Mouse (Mus musculus): Measurements from ENCODE around the gene Rbm17. TPM values are rescaled to one million over a fixed set of nuclear protein-coding genes. Genes with fewer than 3 reads are reported as not detected.
A peak's percentile ranks its signal among the peaks of the same experiment; 100 is the strongest.

Gene Rbm17
- total RNA-seq, 2 experiments from 2014 or later, result 117 to 233 TPM

DNA sequence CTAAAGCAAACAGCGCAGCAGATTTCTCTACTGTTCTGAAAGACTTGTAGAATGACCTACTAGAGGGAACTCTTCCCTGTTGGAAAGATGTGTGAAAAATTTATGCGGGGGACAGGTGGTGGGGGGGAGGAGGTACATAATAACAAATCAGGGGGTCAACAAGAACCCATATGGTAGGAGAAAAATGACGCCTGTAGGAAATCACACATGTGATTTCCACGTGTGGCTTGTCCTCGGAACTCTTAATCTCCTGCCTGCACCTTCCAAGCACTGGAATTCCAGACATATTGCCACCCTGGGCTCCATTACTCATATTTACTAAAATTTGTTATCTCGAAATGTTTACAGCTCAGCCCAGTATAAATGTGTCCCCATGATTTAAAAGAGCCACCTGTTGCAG is 2.2 kb downstream of the Rbm17 start:
- ATAC-seq (replicated peaks; ENCODE audit: poor library complexity, severe bottlenecking), result no peak

GRCm38 (mm10) chr2:11597906-11598305 is 6.0 kb downstream of the Rbm17 start:
- ATAC-seq (replicated peaks; ENCODE audit: poor library complexity, severe bottlenecking), result no peak

GRCm38 (mm10) chr2:11596690-11597089 is 7.3 kb downstream of the Rbm17 start:
- ATAC-seq (replicated peaks; ENCODE audit: poor library complexity, severe bottlenecking), result peak; percentile 89

GRCm38 (mm10) chr2:11587996-11588395 is 16.0 kb downstream of the Rbm17 start:
- ATAC-seq (replicated peaks; ENCODE audit: poor library complexity, severe bottlenecking), result peak; percentile 58

GRCm38 (mm10) chr2:11579399-11579798 is 24.6 kb downstream of the Rbm17 start:
- ATAC-seq (replicated peaks; ENCODE audit: poor library complexity, severe bottlenecking), result no peak

GRCm38 (mm10) chr2:11578187-11578586 is 25.8 kb downstream of the Rbm17 start:
- no peak for ATAC-seq (replicated peaks; ENCODE audit: poor library complexity, severe bottlenecking)

- peak; percentile 59 for ATAC-seq (replicated peaks; ENCODE audit: poor library complexity, severe bottlenecking)
These were observed 30.3 kb downstream of the Rbm17 start for GRCm38 (mm10) chr2:11573684-11574083.

DNA sequence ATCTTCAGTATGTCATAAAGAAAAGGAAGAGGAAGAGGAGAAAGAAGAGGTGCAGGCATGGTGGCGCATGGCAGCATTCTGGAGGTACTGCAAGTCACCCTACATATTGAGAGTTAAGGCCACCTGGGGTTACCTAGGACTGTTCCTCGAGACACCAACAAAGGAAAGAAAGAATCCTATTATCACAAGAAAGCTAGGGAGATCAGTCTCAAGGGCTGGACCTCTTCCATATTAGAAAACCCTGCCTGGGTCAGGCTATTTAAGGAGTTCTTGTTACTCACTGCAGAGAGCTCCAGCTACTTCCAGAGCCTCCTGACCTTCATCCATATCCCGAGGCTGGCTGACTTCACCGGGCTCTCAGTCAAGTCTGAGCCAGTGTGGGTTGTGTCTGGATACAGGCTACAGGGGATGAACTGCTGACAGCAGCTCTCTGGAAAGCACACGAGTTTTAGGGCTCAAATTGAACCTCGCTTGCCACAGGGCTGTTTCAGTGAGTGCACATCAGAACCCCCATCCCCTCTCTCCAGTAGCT is 32.9 kb downstream of the Rbm17 start:
- peak; percentile 20; the same call in 1 of the 2 replicates for ATAC-seq (replicated peaks; ENCODE audit: poor library complexity, severe bottlenecking)

GRCm38 (mm10) chr2:11568471-11568870 is 35.5 kb downstream of the Rbm17 start:
- no peak for ATAC-seq (replicated peaks; ENCODE audit: poor library complexity, severe bottlenecking)

- ATAC-seq (replicated peaks; ENCODE audit: poor library complexity, severe bottlenecking), result peak; percentile 76
These were observed 36.1 kb downstream of the Rbm17 start for GRCm38 (mm10) chr2:11567781-11568362.

DNA sequence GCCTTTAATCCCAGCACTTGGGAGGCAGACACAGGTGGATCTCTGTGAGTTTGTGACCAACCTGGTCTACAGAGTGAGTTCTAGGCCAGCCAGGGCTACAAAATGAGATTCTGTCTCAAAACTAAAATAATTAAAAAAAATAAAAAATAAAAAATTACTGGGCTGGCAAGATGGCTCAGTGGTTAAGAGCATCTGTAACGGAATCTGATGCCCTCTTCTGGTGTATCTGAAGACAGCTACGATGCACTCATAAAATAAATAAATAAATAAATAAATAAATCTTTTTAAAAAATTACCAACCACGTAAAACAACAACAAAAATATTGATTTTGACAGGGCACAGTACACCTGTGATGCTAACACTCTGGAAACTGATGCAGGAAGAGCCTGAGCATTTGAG is 37.1 kb downstream of the Rbm17 start:
- no peak for ATAC-seq (replicated peaks; ENCODE audit: poor library complexity, severe bottlenecking)

- ATAC-seq (replicated peaks; ENCODE audit: poor library complexity, severe bottlenecking), result no peak
These were observed 37.7 kb downstream of the Rbm17 start for GRCm38 (mm10) chr2:11566241-11566640.

DNA sequence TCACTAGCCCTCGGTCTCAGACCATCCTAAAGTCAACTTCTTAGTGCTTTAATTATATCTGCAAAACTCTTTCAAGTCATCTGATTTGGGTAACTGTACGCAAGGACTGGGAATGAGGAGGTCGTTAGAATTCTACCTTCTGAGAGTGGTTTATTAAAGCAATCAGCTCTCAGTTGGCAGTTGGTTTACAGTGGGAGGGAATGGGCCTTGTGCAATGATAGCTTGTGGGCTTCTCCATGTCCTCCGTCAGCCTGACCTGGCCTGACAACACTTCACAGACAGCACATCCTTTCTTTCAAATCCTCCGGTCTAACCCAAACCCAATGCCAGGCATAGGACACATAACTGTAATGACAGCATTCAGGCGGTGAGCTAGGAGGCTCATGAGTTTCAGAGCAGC is 39.2 kb downstream of the Rbm17 start:
- ATAC-seq (replicated peaks; ENCODE audit: poor library complexity, severe bottlenecking), result peak; percentile 51

DNA sequence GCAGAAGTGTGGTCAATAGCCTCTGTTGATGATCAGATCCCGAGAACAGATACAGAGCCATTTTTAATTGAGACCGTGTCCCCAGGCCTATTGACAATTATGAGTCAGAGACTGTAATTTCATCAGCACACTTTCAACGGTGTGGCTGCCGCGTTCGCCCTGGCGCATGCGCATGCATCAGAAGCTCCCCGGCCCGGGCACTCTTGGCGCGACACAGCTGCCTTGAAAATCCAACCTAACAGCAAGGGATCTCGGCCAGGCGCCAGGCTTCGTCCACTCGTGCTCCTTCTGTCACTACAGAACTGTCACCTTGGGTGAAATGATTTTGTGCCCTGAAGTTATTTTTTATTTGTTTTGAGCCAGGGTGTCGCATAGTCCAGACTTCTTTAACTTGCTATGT is 40.7 kb downstream of the Rbm17 start:
- no peak for ATAC-seq (replicated peaks; ENCODE audit: poor library complexity, severe bottlenecking)

- no peak for ATAC-seq (replicated peaks; ENCODE audit: poor library complexity, severe bottlenecking)
These were observed 45.3 kb downstream of the Rbm17 start for GRCm38 (mm10) chr2:11558654-11559053.

GRCm38 (mm10) chr2:11557244-11557643 is 46.7 kb downstream of the Rbm17 start:
- ATAC-seq (replicated peaks; ENCODE audit: poor library complexity, severe bottlenecking), result no peak

- no peak for ATAC-seq (replicated peaks; ENCODE audit: poor library complexity, severe bottlenecking)
These were observed 48.6 kb downstream of the Rbm17 start for GRCm38 (mm10) chr2:11555316-11555715.

- ATAC-seq (replicated peaks; ENCODE audit: poor library complexity, severe bottlenecking), result peak; percentile 90
These were observed 50.2 kb downstream of the Rbm17 start, which contains the start of gene Pfkfb3 for GRCm38 (mm10) chr2:11553471-11554400. TSS of gene Pfkfb3 (minus strand) at chr2:11554077.

- peak; percentile 5 for ATAC-seq (replicated peaks; ENCODE audit: poor library complexity, severe bottlenecking)
These were observed 50.9 kb downstream of the Rbm17 start for GRCm38 (mm10) chr2:11552966-11553451.

GRCm38 (mm10) chr2:11552297-11552821 is 51.6 kb downstream of the Rbm17 start:
- no peak for ATAC-seq (replicated peaks; ENCODE audit: poor library complexity, severe bottlenecking)

DNA sequence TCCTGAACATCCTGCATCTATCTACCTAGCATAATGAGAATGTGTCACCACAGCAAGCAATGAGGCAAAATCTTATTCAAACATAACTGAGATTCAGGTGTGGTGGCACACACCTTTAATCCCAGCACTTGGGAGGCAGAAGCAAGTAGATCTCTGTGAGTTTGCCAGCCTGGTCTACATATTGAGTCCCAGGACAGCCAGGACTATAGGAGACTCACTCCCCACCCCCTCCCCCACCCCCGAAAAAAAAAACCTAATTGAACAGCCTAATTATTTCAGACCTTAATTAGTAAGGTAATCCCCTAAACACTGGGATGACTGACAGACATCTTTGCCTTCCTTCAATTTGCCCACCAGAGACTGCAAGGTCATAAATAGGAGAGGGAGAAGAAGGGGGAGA is 52.2 kb downstream of the Rbm17 start:
- ATAC-seq (replicated peaks; ENCODE audit: poor library complexity, severe bottlenecking), result no peak
